Mouse (Mus musculus) ES-Bruce4 (cell line): ENCODE results near the gene Gm10972.

Source experiments
- CTCF ChIP-seq: IDR thresholded peaks from one replicate; pipeline ENCODE4 v1.8.1; 2011; ENCODE audit warnings: low read depth, low read length
- POLR2A ChIP-seq: IDR thresholded peaks from one replicate; pipeline ENCODE4 v1.8.1; 2011; ENCODE audit warnings: low read length; ENCODE audit not compliant: insufficient read depth

DNA sequence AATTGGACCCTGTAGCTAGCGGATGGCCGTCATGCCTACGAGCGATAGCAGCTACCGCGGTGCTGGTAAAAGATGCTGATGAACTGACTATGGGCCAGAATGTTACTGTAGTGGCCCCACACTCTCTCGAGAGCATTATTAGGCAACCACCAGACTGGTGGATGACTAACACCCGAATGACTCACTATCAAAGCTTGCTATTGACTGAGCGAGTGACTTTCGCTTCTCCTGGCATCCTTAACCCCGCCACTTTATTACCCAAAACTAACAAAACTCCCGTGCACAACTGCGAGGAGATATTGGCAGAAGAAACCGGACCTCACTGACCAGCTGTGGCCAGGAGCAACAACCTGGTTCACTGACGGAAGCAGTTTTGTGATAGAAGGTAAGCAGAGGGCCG, 37.9 kb downstream of the Gm10972 start:
- TF ChIP-seq POLR2A (no peak), CTCF (no peak)
